Mouse (Mus musculus) intestine, embryonic 15.5 days (tissue): ENCODE results near the gene Mfsd2b. TPM values are rescaled to one million over a fixed set of nuclear protein-coding genes. Genes with fewer than 3 reads are reported as not detected.
"Not testable (repeated sequence)": the region's sequence is repeated elsewhere in the genome, so short reads cannot be mapped to it uniquely, and the experiment has no call there.

Experiments used
- ATAC-seq: fragments of 200-750 bp; cut with Nextera tagmentation; 2 replicates; pipeline ENCODE4 v1.8.0; 2017; ENCODE audit warnings: moderate TSS enrichment, moderate library complexity
- H3K27ac ChIP-seq: fragments of 300-500 bp; sonication (generic); 2 replicates; pipeline ENCODE4 v1.5.1; 2015; ENCODE audit warnings: mild to moderate bottlenecking, inconsistent platforms
- H3K27me3 ChIP-seq: fragments of 300-500 bp; sonication (generic); replicated peaks from 2 replicates; pipeline ENCODE4 v1.6.1; 2015; ENCODE audit warnings: inconsistent platforms
- H3K36me3 ChIP-seq: fragments of 300-500 bp; sonication (generic); 2 replicates; pipeline ENCODE4 v1.6.1; 2015; ENCODE audit warnings: inconsistent platforms
- H3K4me1 ChIP-seq: fragments of 300-500 bp; sonication (generic); replicated peaks from 2 replicates; pipeline ENCODE4 v1.6.1; 2015; ENCODE audit warnings: inconsistent platforms
- H3K4me2 ChIP-seq: fragments of 300-500 bp; sonication (generic); replicated peaks from 2 replicates; pipeline ENCODE4 v1.6.1; 2015; ENCODE audit warnings: mild to moderate bottlenecking, inconsistent platforms
- H3K4me3 ChIP-seq: fragments of 300-500 bp; sonication (generic); replicated peaks from 2 replicates; pipeline ENCODE4 v1.5.1; 2015; ENCODE audit warnings: inconsistent platforms
- H3K9ac ChIP-seq: fragments of 300-500 bp; sonication (generic); 2 replicates; pipeline ENCODE4 v1.6.1; 2015; ENCODE audit warnings: inconsistent platforms
- H3K9me3 ChIP-seq: fragments of 300-500 bp; sonication (generic); 2 replicates; pipeline ENCODE4 v1.6.1; 2016; ENCODE audit warnings: inconsistent platforms
- WGBS: fragments of 180-500 bp; shearing (Covaris S2); methylation state at CpG from one replicate; pipeline ENCODE4 v1.1.7; 2015; 5-methylcytosine and 5-hydroxymethylcytosine counted together
- polyA plus RNA-seq: library from polyadenylated mRNA; unstranded; fragments of >200 nt; fragmentation: Nextera tagmentation; extraction: Ambion mirVana; gene quantifications from 2 replicates; pipeline ENCODE4 v1.2.1, GENCODE M21; 2015

Gene Mfsd2b
- polyA plus RNA-seq, 1 experiment from 2014 or later, result 1.1 TPM

DNA sequence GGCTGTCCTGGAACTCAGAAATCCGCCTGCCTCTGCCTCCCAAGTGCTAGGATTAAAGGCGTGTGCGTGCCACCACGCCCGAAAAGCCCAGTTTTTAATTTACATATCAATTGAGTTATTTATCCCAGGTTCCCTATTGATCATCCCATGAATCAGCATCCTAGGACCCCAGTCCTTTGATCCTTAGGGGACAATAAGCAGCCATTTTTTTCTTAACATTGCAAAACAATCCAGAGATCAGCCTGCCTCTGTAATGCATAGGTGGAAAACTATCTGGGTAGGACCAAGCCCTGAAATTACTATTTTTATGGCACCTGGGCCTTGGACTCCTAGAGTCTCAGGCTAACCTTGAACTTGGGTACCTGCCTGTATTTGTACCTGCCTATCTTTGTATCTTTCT is 23.9 kb upstream of the Mfsd2b start:
- Histone ChIP-seq H3K9ac (no peak overlapping the region), H3K4me3 (no peak overlapping the region), H3K4me1 (no peaks in the 10 kb centered on the region), H3K36me3 (no peaks in the 10 kb centered on the region), H3K9me3 (no peaks in the 10 kb centered on the region), H3K27ac (no peak overlapping the region), H3K27me3 (no peaks in the 10 kb centered on the region), H3K4me2 (no peak overlapping the region)
- 96% methylated on average over 5 of the region's 5 CpGs for WGBS
- ATAC-seq, result no peak

DNA sequence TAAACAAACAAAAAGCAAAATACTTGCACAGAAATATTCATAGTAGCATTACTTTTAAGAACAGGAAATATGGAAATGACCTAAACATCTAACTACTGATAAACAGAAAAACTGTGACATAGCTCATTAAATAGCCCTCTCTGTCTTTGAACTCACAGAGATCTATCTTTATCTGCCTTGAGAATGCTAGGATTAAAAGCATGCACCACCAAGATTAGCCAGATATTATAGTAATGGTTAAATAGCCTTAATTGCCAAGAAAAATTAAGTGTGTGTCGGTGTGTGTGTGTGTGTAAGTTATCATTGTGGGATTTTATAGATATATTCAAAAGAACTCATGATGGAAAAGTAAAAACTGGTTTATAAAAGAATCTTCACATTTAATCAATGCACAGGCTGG is 15.7 kb upstream of the Mfsd2b start:
- Histone ChIP-seq H3K27me3 (no peaks in the 10 kb centered on the region), H3K9me3 (no peaks in the 10 kb centered on the region), H3K27ac (no peak overlapping the region), H3K4me2 (no peak overlapping the region), H3K4me3 (no peak overlapping the region), H3K4me1 (no peaks in the 10 kb centered on the region), H3K9ac (no peak overlapping the region), H3K36me3 (no peaks in the 10 kb centered on the region)
- no peak for ATAC-seq
- 93% methylated on average over 1 of the region's 1 CpGs for WGBS

DNA sequence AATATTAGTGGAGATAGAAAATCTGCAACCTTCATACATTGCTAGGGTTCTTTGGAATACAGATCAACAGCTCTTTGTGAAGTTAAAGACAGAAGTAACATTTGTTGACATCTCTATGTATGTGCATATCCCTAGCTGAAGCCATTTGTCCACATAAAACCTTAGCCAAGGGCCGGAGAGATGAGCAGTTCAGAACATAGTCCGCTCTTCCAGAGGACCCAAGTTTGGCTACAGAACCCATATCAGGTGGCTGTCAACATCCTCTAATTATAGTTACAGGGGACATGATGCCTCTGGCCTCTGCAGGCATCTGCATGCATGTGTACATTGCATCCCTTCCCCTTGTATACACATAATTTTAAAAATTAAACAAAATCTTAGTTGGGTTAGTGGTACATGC is 15.1 kb upstream of the Mfsd2b start:
- ATAC-seq, result no peak
- Histone ChIP-seq H3K4me2 (no peak overlapping the region), H3K36me3 (no peaks in the 10 kb centered on the region), H3K27me3 (no peaks in the 10 kb centered on the region), H3K9ac (no peak overlapping the region), H3K4me3 (no peak overlapping the region), H3K9me3 (no peaks in the 10 kb centered on the region), H3K4me1 (no peaks in the 10 kb centered on the region), H3K27ac (no peak overlapping the region)
- 96% methylated on average over 2 of the region's 2 CpGs for WGBS

DNA sequence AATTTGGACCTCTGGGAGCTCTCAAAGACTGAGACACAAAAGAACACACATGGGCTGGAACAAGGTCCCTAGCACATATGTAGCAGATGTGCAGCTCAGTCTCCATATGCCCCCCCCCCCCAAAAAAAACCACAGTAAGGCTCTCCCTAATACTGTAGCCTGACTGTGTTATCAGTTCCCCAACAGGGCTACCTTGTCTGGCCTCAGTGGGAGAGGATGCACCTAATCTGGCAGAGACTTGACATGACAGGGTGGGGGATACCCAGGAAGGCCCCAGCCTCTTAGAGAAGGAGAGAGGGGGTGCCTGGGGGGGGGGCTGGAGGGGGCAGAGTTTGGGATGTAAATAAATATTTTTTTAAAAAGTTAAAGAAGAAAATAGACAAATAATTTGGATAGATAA is 14.6 kb upstream of the Mfsd2b start:
- no peak for ATAC-seq
- H3K36me3 ChIP-seq, result no peaks in the 10 kb centered on the region
- H3K4me2 ChIP-seq, result no peak overlapping the region
- no peak overlapping the region for H3K4me3 ChIP-seq
- no peaks in the 10 kb centered on the region for H3K9me3 ChIP-seq
- H3K27ac ChIP-seq, result no peak overlapping the region
- no peaks in the 10 kb centered on the region for H3K27me3 ChIP-seq
- no peaks in the 10 kb centered on the region for H3K4me1 ChIP-seq
- no peak overlapping the region for H3K9ac ChIP-seq

DNA sequence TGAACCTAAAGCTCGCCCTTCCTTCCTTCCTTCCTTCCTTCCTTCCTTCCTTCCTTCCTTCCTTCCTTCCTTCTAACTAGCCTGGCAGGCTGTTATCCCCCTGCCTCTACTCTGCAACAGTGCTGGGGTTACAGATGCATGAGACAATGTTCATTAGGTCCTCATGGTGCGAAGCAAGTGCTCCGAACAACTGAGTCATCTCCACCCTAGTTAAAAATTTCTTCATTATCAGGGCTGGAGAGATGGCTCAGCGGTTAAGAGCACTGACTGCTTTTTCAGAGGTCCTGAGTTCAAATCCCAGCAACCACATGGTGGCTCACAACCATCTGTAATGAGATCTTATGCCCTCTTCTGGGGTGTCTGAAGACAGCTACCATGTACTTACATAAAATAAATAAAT is 12.4 kb upstream of the Mfsd2b start:
- not testable (repeated sequence) for H3K4me1 ChIP-seq, H3K36me3 ChIP-seq, H3K9ac ChIP-seq, H3K9me3 ChIP-seq, H3K27me3 ChIP-seq, ATAC-seq, H3K27ac ChIP-seq, H3K4me2 ChIP-seq, H3K4me3 ChIP-seq
- 90% methylated on average over 4 of the region's 4 CpGs for WGBS

DNA sequence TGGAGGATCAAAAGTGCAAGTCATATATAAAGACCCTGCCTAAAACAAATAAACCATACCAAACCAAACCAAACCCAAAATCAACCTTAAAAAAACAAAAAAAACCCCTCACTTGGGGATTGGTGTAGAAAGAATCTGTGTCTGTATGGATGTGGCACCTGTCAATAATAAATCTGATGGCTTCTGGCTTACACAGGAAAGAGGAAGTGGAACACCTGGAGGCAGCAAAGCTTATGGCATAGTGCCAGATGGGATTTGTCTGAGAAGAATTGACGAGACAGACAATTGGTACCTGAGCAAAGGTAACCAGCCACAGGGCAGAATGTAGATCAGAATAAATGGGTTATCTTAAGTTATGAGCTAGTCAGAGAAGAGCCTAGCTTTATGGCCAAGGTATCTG is 10.9 kb upstream of the Mfsd2b start:
- Histone ChIP-seq H3K4me2 (no peak overlapping the region), H3K9ac (no peak overlapping the region), H3K27me3 (no peaks in the 10 kb centered on the region), H3K9me3 (no peaks in the 10 kb centered on the region), H3K4me3 (no peak overlapping the region), H3K27ac (no peak overlapping the region), H3K4me1 (no peaks in the 10 kb centered on the region), H3K36me3 (no peaks in the 10 kb centered on the region)
- ATAC-seq, result no peak
- WGBS, result 35% methylated on average over 1 of the region's 1 CpGs

DNA sequence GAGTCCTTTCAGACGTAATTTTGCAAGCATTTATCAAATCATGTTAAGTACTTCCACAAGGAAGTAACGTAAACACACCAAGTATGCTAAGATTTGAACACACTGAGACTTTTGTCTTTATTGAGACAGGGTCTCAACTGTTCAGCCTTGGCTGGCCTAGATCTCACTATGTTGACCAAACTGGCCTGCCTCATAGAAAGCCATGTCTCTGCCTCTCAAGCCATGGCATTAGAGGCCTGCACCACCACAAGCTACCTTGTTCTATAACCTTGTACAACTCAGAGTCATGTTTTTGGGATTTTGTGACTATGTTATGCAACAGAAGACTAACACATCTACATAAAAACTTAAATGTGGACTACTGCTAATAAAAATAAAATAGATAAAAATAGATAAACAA is 7.9 kb upstream of the Mfsd2b start:
- no peak overlapping the region for H3K4me2 ChIP-seq
- H3K27me3 ChIP-seq, result no peaks in the 10 kb centered on the region
- H3K4me1 ChIP-seq, result no peaks in the 10 kb centered on the region
- no peak overlapping the region for H3K9ac ChIP-seq
- 69% methylated on average over 2 of the region's 2 CpGs for WGBS
- no peak overlapping the region for H3K4me3 ChIP-seq
- no peaks in the 10 kb centered on the region for H3K9me3 ChIP-seq
- ATAC-seq, result no peak
- no peak overlapping the region for H3K27ac ChIP-seq
- no peaks in the 10 kb centered on the region for H3K36me3 ChIP-seq

DNA sequence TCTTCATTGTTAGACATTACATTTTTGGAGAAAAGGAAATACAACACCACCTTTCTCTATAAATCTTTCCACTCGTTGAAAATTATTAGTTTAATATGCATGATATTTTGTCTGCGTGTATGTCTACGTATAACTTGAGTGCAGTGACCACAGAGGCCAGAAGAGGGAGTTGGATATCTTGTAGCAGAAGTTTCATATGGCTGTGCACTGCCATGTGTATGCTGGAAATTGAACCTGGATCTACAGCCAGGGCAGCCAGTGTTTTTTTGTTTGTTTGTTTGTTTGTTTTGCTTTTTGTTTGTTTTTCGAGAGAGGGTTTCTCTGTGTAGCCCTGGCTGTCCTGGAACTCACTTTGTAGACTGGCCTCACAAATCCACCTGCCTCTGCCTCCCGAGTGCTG is 4.9 kb upstream of the Mfsd2b start:
- H3K36me3 ChIP-seq, result no peaks in the 10 kb centered on the region
- H3K4me3 ChIP-seq, result no peak overlapping the region
- no peak overlapping the region for H3K27ac ChIP-seq
- ATAC-seq, result no peak
- H3K27me3 ChIP-seq, result no peaks in the 10 kb centered on the region
- WGBS, result 95% methylated on average over 5 of the region's 5 CpGs
- no peak overlapping the region for H3K4me2 ChIP-seq
- peaks cover 8% of the 10 kb centered on the region; the same call in 1 of the 2 replicates for H3K4me1 ChIP-seq
- no peak overlapping the region for H3K9ac ChIP-seq
- no peaks in the 10 kb centered on the region for H3K9me3 ChIP-seq

DNA sequence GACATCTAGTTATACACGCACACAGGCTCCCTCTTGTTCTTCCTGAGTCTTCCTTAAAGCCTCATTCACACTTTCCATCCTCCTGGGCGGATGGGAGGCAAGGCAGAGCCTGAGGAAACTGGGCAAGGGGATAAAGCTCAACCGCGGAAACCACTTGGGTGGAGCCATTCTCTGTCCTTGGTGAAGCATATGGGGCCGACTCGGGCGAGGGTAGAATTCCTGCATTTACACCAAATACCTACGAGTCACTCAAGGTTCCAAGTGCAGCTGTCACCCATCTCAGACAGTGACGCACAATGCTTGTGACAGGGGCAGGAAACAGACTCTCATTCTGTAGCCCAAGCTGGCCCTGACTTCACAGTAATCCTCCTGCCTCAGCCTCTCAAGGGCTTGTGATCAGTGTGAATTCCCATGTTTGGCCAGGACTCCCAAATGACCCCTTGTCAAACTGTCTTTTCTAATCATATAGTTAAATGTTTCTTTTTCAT is 4.2 kb upstream of the Mfsd2b start:
- H3K27me3 ChIP-seq, result no peaks in the 10 kb centered on the region
- H3K9ac ChIP-seq, result no peak overlapping the region
- no peaks in the 10 kb centered on the region for H3K9me3 ChIP-seq
- H3K4me1 ChIP-seq, result peaks cover 13% of the 10 kb centered on the region
- no peaks in the 10 kb centered on the region for H3K36me3 ChIP-seq
- H3K4me3 ChIP-seq, result no peak overlapping the region
- H3K4me2 ChIP-seq, result no peak overlapping the region
- ATAC-seq, result no peak
- 84% methylated on average over 9 of the region's 9 CpGs for WGBS
- H3K27ac ChIP-seq, result no peak overlapping the region

DNA sequence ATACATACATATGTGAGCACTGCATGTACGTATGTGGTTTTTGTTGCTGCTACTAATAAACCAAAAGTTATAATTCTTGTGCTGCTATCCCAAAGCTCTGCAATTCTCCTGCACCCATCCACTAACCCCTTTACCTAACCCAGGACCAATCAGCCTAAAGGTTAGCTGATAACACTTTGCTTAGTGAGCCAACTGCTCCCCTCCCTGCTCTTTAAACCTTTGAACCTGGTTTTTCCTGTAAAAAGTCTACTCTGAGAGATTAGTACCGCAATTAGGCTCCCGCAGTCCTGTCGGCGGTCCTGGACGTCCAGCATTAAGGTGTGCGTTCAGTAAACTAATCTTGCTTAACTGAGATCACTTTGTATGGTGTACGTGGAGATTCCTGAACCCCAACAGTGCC is 1.5 kb upstream of the Mfsd2b start:
- H3K4me1 ChIP-seq, result peaks cover 13% of the 10 kb centered on the region
- H3K27ac ChIP-seq, result 0 out of 2 replicates have a peak overlapping the region, but pooled peaks have one; percentile 36
- H3K9me3 ChIP-seq, result no peaks in the 10 kb centered on the region
- no peak overlapping the region for H3K4me3 ChIP-seq
- H3K4me2 ChIP-seq, result no peak overlapping the region
- ATAC-seq, result peak; percentile 27
- H3K9ac ChIP-seq, result no peak overlapping the region
- 63% methylated on average over 8 of the region's 8 CpGs for WGBS
- H3K27me3 ChIP-seq, result no peaks in the 10 kb centered on the region
- H3K36me3 ChIP-seq, result no peaks in the 10 kb centered on the region

DNA sequence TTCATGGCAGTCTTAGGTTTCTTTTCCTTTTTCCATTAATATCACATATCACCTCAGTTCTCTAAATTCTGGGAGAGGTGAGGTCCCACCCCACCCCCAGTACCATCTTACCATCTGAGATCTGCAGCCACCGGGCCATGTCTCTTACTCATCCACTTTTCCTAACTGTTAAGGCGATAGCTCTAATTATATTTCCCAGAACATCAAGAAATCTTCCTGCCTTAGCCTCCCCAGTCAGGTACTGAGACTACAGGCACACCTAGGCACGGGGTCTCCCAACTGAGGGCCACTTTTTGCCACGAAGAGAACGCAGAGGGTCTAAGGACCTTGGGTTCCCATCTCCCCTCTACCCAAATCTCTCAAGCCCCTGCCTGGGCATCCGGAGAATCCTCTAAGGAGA is 628 bp downstream of the Mfsd2b start:
- Histone ChIP-seq H3K27me3 (no peaks in the 10 kb centered on the region), H3K4me3 (no peak overlapping the region), H3K4me1 (peaks cover 13% of the 10 kb centered on the region), H3K9ac (peak overlapping the region; percentile 31; the same call in 1 of the 2 replicates), H3K36me3 (no peaks in the 10 kb centered on the region), H3K4me2 (peak overlapping the region; percentile 88), H3K9me3 (no peaks in the 10 kb centered on the region), H3K27ac (no peak overlapping the region)
- no peak for ATAC-seq
- 73% methylated on average over 6 of the region's 6 CpGs for WGBS

DNA sequence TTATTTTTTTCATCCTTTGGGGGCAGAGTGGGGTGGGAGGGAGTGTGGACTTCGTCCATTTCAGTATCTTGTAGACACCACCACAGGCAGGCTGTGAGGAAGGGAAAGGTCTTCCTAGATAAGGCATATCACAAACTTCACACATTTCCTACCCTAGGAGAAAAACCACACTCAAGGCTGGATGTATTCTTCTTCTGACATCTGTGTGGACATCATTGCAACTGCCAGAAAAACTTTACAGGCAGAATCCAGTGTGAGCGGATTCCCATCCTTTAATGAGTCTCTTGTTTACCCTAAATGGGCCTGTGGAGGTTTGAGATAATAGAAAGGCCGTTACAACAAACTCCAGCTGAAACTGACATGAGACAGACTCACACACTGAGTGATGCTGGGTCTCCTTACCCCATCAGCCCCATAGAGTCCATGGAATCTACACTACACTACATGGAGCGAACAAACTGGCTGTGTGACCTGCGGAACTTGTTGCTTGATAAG is 1.1 kb downstream of the Mfsd2b start:
- 69% methylated on average over 5 of the region's 5 CpGs for WGBS
- Histone ChIP-seq H3K4me1 (peaks cover 13% of the 10 kb centered on the region), H3K4me3 (no peak overlapping the region), H3K27me3 (no peaks in the 10 kb centered on the region), H3K9me3 (no peaks in the 10 kb centered on the region), H3K4me2 (no peak overlapping the region), H3K36me3 (no peaks in the 10 kb centered on the region), H3K27ac (no peak overlapping the region), H3K9ac (no peak overlapping the region)
- no peak; the same call in 1 of the 2 replicates for ATAC-seq

DNA sequence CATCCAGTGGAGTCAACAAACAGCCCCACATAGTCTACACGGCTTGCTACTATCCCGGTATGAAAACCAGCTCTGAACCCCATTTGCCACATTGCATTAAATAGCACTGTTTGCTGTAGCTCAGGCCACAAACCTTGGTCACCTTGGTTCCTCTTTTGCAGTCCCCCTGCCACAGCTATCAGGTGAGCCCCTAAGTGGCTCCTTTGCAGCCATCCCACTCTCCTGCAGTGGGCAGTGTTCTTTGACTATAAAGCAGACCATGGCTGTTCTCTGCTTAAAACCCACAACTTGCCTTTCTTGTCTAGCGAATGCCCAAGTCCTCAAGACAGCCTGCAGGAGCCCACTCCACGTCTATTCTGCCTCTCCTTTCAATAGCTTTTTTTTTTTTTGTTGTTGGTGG is 1.9 kb downstream of the Mfsd2b start:
- Histone ChIP-seq H3K4me1 (peaks cover 13% of the 10 kb centered on the region), H3K4me2 (no peak overlapping the region), H3K4me3 (no peak overlapping the region), H3K27me3 (no peaks in the 10 kb centered on the region), H3K36me3 (no peaks in the 10 kb centered on the region), H3K9me3 (no peaks in the 10 kb centered on the region), H3K9ac (no peak overlapping the region), H3K27ac (no peak overlapping the region)
- ATAC-seq, result no peak
- 58% methylated on average over 4 of the region's 4 CpGs for WGBS
